Mouse (Mus musculus) liver, embryonic 14.5 days (tissue): ENCODE measurements around the gene Kdm5b. TPM values are rescaled to one million over a fixed set of nuclear protein-coding genes. Genes with fewer than 3 reads are reported as not detected.
A peak's percentile ranks its signal among the peaks of the same experiment; 100 is the strongest.

Source experiments
- ATAC-seq: fragments of 200-750 bp; cut with Nextera tagmentation; 2 replicates; pipeline ENCODE4 v1.8.0; 2017; ENCODE audit warnings: moderate number of reproducible peaks, mild to moderate bottlenecking, moderate library complexity; ENCODE audit not compliant: insufficient read depth
- DNase-seq, 3 experiments: peaks; one replicate each; pipeline ENCODE4 v3.0.0-alpha.2; 2012 to 2013; ENCODE audit warnings: low read depth in 3 of 3, low spot score in 3 of 3
- H3K27ac ChIP-seq: fragments of 300-500 bp; sonication (generic); 2 replicates; pipeline ENCODE4 v1.5.1; 2014; ENCODE audit warnings: moderate library complexity, mild to moderate bottlenecking, control low read depth, inconsistent platforms
- H3K27me3 ChIP-seq: fragments of 300-500 bp; sonication (generic); 2 replicates; pipeline ENCODE4 v1.6.1; 2014; ENCODE audit warnings: mild to moderate bottlenecking, low read length, moderate library complexity; ENCODE audit not compliant: control insufficient read depth, insufficient read depth
- H3K36me3 ChIP-seq: fragments of 300-500 bp; sonication (generic); replicated peaks from 2 replicates; pipeline ENCODE4 v1.6.1; 2014; ENCODE audit warnings: low read depth; ENCODE audit not compliant: control insufficient read depth, insufficient read depth
- H3K4me1 ChIP-seq, 2 experiments: fragments of 200-500 bp in 1 of 2; fragments of 300-500 bp in 1 of 2; sonication (generic) in 1 of 2; replicated peaks; 2 replicates each; pipeline ENCODE4 v1.6.1; 2012 to 2014; ENCODE audit warnings: antibody characterized with exemption in 1 of 2, inconsistent platforms in 1 of 2, low read length in 1 of 2; ENCODE audit not compliant: control insufficient read depth in 2 of 2, insufficient read depth in 2 of 2
- H3K4me2 ChIP-seq: fragments of 300-500 bp; sonication (generic); 2 replicates; pipeline ENCODE4 v1.6.1; 2014; ENCODE audit warnings: low read depth, mild to moderate bottlenecking, control low read depth, moderate library complexity
- H3K4me3 ChIP-seq, 2 experiments: fragments of 200-500 bp in 1 of 2; fragments of 300-500 bp in 1 of 2; sonication (generic) in 1 of 2; 2 replicates each; pipeline ENCODE4 v1.5.1; 2012 to 2014; ENCODE audit warnings: low read depth in 2 of 2, low read length in 2 of 2, mild to moderate bottlenecking in 2 of 2, control low read depth in 1 of 2, inconsistent platforms in 1 of 2, moderate library complexity in 1 of 2; ENCODE audit not compliant: insufficient read depth in 1 of 2
- H3K9ac ChIP-seq: fragments of 300-500 bp; sonication (generic); replicated peaks from 2 replicates; pipeline ENCODE4 v1.6.1; 2014; ENCODE audit warnings: mild to moderate bottlenecking, control low read depth, moderate library complexity
- H3K9me3 ChIP-seq: fragments of 300-500 bp; sonication (generic); 2 replicates; pipeline ENCODE4 v1.6.1; 2016; ENCODE audit warnings: low read length, mixed read lengths; ENCODE audit not compliant: control insufficient read depth
- CTCF ChIP-seq: IDR thresholded peaks from 2 replicates; pipeline ENCODE4 v1.5.1; 2016; ENCODE audit warnings: antibody characterized with exemption, low read depth, control low read depth
- EP300 ChIP-seq: IDR thresholded peaks from 2 replicates; pipeline ENCODE4 v1.6.1; 2016; ENCODE audit warnings: antibody characterized with exemption, low read depth
- WGBS: fragments of 180-500 bp; shearing (Covaris S2); extraction: QIAGEN DNeasy Blood & Tissue Kit; methylation state at CpG from one replicate; pipeline ENCODE4 v1.1.7; 2014; ENCODE audit not compliant: insufficient replicate concordance; 5-methylcytosine and 5-hydroxymethylcytosine counted together
- polyA plus RNA-seq, 2 experiments: library from polyadenylated mRNA; depleted of rRNA in 1 of 2; stranded (reverse) in 1 of 2; unstranded in 1 of 2; fragments of >200 nt; fragmentation: Nextera tagmentation in 1 of 2; extraction: Ambion mirVana in 1 of 2; gene quantifications; 2 replicates each; pipeline versions ENCODE4 v1.2.1 to v1.2.3; 2012 to 2014

The Kdm5b gene
- polyA plus RNA-seq, 2 experiments = 1.8 to 4.2 TPM

DNA sequence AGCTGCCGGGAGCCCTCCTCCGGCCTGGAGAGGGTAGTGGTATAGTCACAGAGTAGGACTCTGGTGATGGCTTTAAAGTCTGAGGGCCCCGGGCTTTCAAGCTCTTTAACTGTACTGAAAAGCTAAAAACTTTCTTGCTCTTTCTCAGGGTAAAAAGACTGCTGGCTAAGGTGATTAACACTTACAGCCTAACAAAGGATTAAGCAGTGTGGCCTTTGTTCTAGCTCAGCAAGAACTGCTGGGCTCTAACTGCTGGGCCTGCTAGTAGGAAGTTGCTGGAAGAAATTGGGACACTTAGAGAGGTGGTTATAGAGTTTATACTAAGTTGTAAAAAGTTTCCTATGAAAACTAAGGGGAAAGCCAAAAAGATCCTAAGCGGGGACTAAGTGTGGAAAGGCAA, 49.2 kb downstream of the Kdm5b start:
- Histone ChIP-seq H3K9ac (no peak overlapping the region), H3K4me3 (no peak overlapping the region), H3K9me3 (no peaks in the 10 kb centered on the region), H3K4me1 (no peaks in the 10 kb centered on the region), H3K4me2 (no peak overlapping the region), H3K36me3 (no peaks in the 10 kb centered on the region; the same call in none of the 2 replicates), H3K27me3 (no peaks in the 10 kb centered on the region), H3K27ac (no peak overlapping the region)
- ATAC-seq (no peak), DNase-seq (no peak)
- WGBS = 80% methylated on average over 4 of the region's 4 CpGs
- TF ChIP-seq EP300 = no peak
- TF ChIP-seq CTCF = no peak

DNA sequence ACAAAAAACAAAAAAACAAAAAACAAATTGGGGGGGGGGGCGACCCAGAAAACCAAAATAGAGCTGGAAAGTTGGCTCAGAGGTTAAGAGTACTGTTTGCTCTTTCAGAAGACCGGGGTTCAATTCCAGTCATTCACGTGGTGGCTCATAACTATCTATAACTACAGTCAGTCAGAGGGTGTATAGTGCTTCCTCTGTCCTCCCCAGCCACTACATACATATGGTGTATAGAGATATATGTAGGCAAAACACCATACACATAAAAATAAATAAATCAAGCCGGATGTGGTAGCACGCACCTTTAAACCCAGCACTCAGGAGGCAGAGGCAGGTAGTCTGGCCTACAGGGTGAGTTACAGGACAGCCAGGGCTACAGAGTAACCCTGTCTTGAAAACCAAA, 54.6 kb downstream of the Kdm5b start:
- TF ChIP-seq EP300 (0 out of 2 replicates have a peak, but pooled peaks have one; percentile 17), CTCF (no peak)
- no peaks in the 10 kb centered on the region; the same call in none of the 2 replicates for H3K36me3 ChIP-seq
- no peak overlapping the region for H3K9ac ChIP-seq
- WGBS = 49% methylated on average over 5 of the region's 5 CpGs
- H3K27me3 ChIP-seq = no peaks in the 10 kb centered on the region
- H3K4me1 ChIP-seq = peaks cover 0 to 8% of the 10 kb centered on the region in 2 experiments; a peak in 1 of 4 replicates
- DNase-seq (no peak), ATAC-seq (peak; percentile 84)
- no peak overlapping the region; the same call in 1 of the 2 replicates for H3K27ac ChIP-seq
- no peaks in the 10 kb centered on the region for H3K9me3 ChIP-seq
- H3K4me2 ChIP-seq = no peak overlapping the region
- H3K4me3 ChIP-seq = no peak overlapping the region

DNA sequence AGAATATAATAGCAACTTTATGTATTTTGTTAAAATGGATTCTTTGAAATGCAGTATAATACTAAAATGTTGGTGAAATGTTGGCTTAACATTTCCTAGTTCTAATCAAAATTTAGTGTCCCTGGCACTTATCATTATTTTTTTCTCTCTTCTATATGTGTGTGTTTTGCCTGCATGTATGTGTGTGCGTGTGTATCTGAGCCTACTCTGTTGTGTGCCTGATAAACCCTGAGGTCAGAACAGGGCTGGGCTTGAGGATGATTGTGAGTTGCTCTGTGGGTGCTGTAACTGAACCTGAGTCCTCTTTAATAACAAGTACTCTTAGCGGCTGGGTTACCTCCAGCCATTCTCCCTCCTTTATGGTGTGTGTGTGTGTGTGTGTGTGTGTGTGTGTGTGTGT, 55.0 kb downstream of the Kdm5b start:
- Histone ChIP-seq H3K4me1 (peaks cover 0 to 8% of the 10 kb centered on the region in 2 experiments; a peak in 1 of 4 replicates), H3K36me3 (no peaks in the 10 kb centered on the region; the same call in none of the 2 replicates), H3K4me3 (no peak overlapping the region), H3K9ac (no peak overlapping the region), H3K9me3 (no peaks in the 10 kb centered on the region), H3K27me3 (no peaks in the 10 kb centered on the region), H3K27ac (no peak overlapping the region), H3K4me2 (no peak overlapping the region)
- WGBS = 32% methylated on average over 2 of the region's 2 CpGs
- DNase-seq = peak; percentile 42 to 56 (median 52)
- ATAC-seq = peak; percentile 93
- TF ChIP-seq EP300 = peak; percentile 63
- no peak for TF ChIP-seq CTCF

DNA sequence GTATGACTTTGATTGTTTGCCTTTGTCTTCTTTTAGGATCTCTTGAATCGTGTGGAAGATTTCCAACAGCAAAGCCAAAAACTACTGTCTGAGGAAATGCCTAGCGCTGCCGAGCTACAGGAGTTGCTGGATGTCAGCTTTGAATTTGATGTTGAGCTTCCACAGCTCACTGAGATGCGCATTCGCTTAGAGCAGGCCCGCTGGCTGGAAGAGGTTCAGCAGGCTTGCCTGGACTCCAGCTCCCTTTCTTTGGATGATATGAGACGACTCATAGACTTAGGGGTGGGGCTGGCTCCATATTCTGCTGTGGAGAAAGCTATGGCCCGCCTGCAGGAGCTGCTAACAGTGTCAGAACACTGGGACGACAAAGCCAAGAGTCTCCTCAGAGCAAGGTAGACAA, 57.7 kb downstream of the Kdm5b start:
- ATAC-seq (no peak), DNase-seq (no peak)
- no peak overlapping the region for H3K27ac ChIP-seq
- H3K4me1 ChIP-seq = peaks cover 0 to 8% of the 10 kb centered on the region in 2 experiments; a peak in 1 of 4 replicates
- H3K9ac ChIP-seq = no peak overlapping the region
- H3K4me2 ChIP-seq = no peak overlapping the region
- H3K9me3 ChIP-seq = no peaks in the 10 kb centered on the region
- H3K36me3 ChIP-seq = peaks cover 1% of the 10 kb centered on the region
- no peak for TF ChIP-seq CTCF
- no peak for TF ChIP-seq EP300
- H3K27me3 ChIP-seq = no peaks in the 10 kb centered on the region
- WGBS = 80% methylated on average over 9 of the region's 9 CpGs
- H3K4me3 ChIP-seq = no peak overlapping the region

DNA sequence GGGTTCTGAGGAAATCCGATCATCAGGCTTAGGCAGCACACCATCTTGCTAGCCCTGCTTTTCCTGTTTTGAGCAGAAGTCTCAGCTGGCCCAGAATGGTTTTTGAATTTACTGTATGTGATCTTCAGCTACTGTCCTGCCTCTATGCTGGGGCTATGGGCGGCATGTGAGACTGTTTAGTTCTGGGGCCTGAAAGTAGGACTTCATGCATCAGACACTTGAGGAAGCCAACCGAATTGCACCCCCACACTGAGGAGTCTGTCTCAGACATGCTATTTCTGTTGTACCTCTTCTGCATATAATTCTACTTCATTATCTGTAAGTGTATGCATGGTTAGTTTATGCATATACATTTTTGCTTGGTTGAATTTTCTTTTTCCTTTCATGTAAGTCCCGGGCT, 65.4 kb downstream of the Kdm5b start:
- Histone ChIP-seq H3K4me1 (peaks cover 0 to 7% of the 10 kb centered on the region in 2 experiments; a peak in 2 of 4 replicates), H3K9ac (no peak overlapping the region), H3K9me3 (no peaks in the 10 kb centered on the region), H3K36me3 (peaks cover 7% of the 10 kb centered on the region), H3K27me3 (no peaks in the 10 kb centered on the region), H3K4me2 (no peak overlapping the region), H3K4me3 (no peak overlapping the region), H3K27ac (no peak overlapping the region)
- DNase-seq (no peak), ATAC-seq (no peak)
- WGBS = 73% methylated on average over 4 of the region's 4 CpGs
- TF ChIP-seq EP300 = no peak
- TF ChIP-seq CTCF = no peak
